Mouse (Mus musculus): ENCODE measurements around the gene Glg1.

- no peak for TF ChIP-seq POLR2A (IDR thresholded peaks at IDR 0.05; ENCODE audit: borderline replicate concordance, control insufficient read depth, low read depth, low read length)
- no peak for TF ChIP-seq CTCF (IDR thresholded peaks at IDR 0.05; ENCODE audit: control insufficient read depth, insufficient read depth, low read length)
These were observed 70.3 kb downstream of the Glg1 start for GRCm38 (mm10) chr8:111188594-111189211.
